Mouse (Mus musculus) ES-Bruce4 (cell line): ENCODE data around the gene Helt.

Experiments
- EP300 ChIP-seq: IDR thresholded peaks from 2 replicates; pipeline ENCODE4 v1.6.1; 2011; ENCODE audit warnings: low read depth, low read length; ENCODE audit not compliant: insufficient read depth
- POLR2A ChIP-seq: IDR thresholded peaks from one replicate; pipeline ENCODE4 v1.8.1; 2011; ENCODE audit warnings: low read length; ENCODE audit not compliant: insufficient read depth

DNA sequence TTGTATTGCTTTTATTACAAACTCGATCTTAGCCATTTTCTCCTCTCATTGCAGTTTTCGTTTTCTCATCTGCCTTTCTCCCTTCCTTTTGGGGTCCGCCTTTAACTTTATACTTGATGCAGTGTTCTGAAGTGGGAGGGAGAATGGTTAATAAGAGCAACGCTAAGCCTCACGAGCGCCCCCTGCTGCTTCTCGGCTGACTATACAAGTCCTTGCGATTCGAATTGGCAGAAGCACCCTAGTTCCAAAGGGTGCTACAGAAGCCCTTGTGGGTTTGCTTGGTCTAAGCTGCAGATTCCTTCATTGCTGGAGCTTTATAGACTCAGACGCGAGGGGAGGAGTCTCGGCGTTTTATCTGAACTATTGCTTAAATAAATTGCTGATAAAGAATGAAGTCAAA is 12.9 kb downstream of the Helt start:
- TF ChIP-seq POLR2A: no peak
- no peak for TF ChIP-seq EP300
